Mouse (Mus musculus): ENCODE measurements around the gene Gpd2. TPM values are rescaled to one million over a fixed set of nuclear protein-coding genes. Genes with fewer than 3 reads are reported as not detected.

Gene Gpd2
- polyA plus RNA-seq, 1 experiment from 2014 or later = 17.2 TPM

DNA sequence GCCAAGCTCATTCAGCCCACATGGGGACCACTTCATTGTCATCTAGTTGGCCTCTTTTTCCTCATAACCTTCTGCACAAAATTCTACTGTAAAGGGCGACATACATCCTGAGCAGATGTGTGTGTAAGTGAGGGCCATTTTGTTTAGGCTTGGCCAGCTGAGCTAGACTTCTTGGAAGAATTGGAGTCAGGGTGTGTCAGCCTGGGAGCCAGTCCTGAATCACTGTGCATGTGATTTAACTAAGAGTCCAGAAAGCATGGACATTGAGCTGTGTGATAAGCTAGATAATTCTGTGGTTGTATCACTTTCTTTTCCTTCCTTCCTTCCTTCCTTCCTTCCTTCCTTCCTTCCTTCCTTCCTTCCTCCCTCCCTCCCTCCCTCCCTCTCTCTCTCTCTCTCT lies 26.0 kb downstream of the Gpd2 start:
- ATAC-seq (ENCODE audit: low FRiP score, low TSS enrichment) = no peak
- H3K27ac ChIP-seq (ENCODE audit: low read length) = no peak overlapping the region
- H3K4me3 ChIP-seq (ENCODE audit: low read length) = no peak overlapping the region
- H3K27me3 ChIP-seq (ENCODE audit: insufficient read depth, low read length) = no peaks in the 10 kb centered on the region
- no peak overlapping the region for H3K4me2 ChIP-seq (replicated peaks; ENCODE audit: low read depth, low read length)
- no peaks in the 10 kb centered on the region for H3K36me3 ChIP-seq (ENCODE audit: insufficient read depth, low read length)
- H3K9ac ChIP-seq (replicated peaks; ENCODE audit: low read length) = no peak overlapping the region
- 89% methylated on average over 1 of the region's 1 CpGs for WGBS
- no peaks in the 10 kb centered on the region for H3K9me3 ChIP-seq (ENCODE audit: low read length)
- H3K4me1 ChIP-seq (ENCODE audit: insufficient read depth, low read length) = 0 out of 2 replicates have a peak, but pooled peaks cover 6% of the 10 kb centered on the region

DNA sequence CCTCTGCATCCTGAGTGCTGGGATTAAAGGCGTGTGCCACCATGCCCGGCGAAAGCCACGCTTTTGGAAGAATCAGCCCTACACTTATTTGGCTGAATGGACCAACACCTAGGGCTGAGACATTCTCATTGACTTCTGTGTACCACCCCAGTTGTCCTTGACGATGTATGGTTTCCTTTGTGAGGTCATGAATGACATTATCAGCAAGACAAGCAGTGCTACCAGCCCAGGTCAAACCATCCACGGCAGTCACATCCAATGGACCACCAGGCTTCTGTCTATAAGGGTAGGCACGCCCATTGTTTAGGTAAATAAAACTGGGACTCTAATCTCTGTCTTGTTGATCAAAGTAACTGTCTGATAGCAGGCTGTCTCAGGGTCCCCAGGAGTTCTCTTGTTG lies 27.5 kb downstream of the Gpd2 start:
- Histone ChIP-seq H3K36me3 (ENCODE audit: insufficient read depth, low read length) (no peaks in the 10 kb centered on the region), H3K27me3 (ENCODE audit: insufficient read depth, low read length) (no peaks in the 10 kb centered on the region), H3K27ac (ENCODE audit: low read length) (no peak overlapping the region), H3K4me3 (ENCODE audit: low read length) (no peak overlapping the region), H3K9me3 (ENCODE audit: low read length) (no peaks in the 10 kb centered on the region), H3K9ac (replicated peaks; ENCODE audit: low read length) (no peak overlapping the region), H3K4me1 (ENCODE audit: insufficient read depth, low read length) (0 out of 2 replicates have a peak, but pooled peaks cover 6% of the 10 kb centered on the region), H3K4me2 (replicated peaks; ENCODE audit: low read depth, low read length) (no peak overlapping the region)
- no peak for ATAC-seq (ENCODE audit: low FRiP score, low TSS enrichment)
- WGBS = 93% methylated on average over 7 of the region's 7 CpGs

DNA sequence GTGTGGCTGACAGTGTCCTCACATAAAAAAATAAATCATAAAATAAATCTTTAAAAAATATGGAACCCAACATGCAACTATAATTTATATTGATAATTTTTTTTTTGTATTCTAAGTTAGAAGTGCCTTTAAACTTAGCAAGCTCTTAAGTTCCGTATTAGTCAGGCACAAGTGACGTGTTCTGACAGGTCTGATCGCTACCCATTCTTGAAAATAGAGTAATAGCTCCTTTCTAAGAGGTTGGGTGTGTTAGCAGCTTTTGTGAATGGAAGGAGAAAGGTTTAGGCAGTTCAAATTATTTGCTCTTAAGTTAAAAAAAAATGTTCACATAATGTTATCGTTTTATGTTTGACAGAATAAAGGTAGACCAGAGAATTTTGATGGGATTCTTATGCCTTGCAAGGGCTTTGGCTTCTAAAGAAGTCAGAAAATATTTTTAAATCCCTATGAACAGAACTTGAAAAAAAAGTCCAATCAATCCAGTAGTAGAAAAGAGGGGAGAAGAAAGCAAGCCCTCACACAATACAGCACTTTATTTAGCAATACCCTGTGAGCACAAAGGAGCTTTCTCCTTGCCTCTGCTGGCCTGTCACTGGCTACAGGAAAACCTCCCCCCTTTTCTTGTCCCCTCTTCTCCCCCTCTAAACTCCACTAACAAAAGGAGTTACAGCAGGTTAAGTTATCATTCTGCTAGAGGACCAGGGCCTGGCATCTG lies 29.4 kb downstream of the Gpd2 start:
- no peak overlapping the region for H3K4me3 ChIP-seq (ENCODE audit: low read length)
- no peaks in the 10 kb centered on the region for H3K9me3 ChIP-seq (ENCODE audit: low read length)
- H3K4me1 ChIP-seq (ENCODE audit: insufficient read depth, low read length) = 0 out of 2 replicates have a peak, but pooled peaks cover 3% of the 10 kb centered on the region
- H3K4me2 ChIP-seq (replicated peaks; ENCODE audit: low read depth, low read length) = no peak overlapping the region
- no peak for ATAC-seq (ENCODE audit: low FRiP score, low TSS enrichment)
- H3K9ac ChIP-seq (replicated peaks; ENCODE audit: low read length) = no peak overlapping the region
- 91% methylated on average over 4 of the region's 4 CpGs for WGBS
- H3K27ac ChIP-seq (ENCODE audit: low read length) = no peak overlapping the region
- no peaks in the 10 kb centered on the region for H3K27me3 ChIP-seq (ENCODE audit: insufficient read depth, low read length)
- H3K36me3 ChIP-seq (ENCODE audit: insufficient read depth, low read length) = no peaks in the 10 kb centered on the region

DNA sequence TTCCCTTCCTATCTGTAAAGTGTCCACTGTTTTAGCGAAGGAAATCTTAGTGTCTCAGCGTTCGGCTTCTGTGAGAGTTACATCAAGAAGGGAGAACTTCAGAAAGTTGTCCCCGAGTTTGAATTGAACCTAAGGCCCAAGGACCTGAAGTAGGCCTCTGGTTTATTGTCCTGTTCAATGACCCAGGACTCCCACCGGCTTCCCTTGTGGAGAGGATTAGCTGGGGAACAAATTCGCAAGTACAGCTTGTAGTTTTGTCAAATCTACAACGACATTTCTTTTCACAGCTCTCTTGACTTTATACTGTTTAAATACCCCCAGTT lies 29.9 kb downstream of the Gpd2 start:
- H3K9me3 ChIP-seq (ENCODE audit: low read length) = no peaks in the 10 kb centered on the region
- H3K4me2 ChIP-seq (replicated peaks; ENCODE audit: low read depth, low read length) = no peak overlapping the region
- ATAC-seq (ENCODE audit: low FRiP score, low TSS enrichment) = no peak
- no peaks in the 10 kb centered on the region for H3K36me3 ChIP-seq (ENCODE audit: insufficient read depth, low read length)
- no peak overlapping the region for H3K9ac ChIP-seq (replicated peaks; ENCODE audit: low read length)
- H3K4me3 ChIP-seq (ENCODE audit: low read length) = no peak overlapping the region
- H3K27me3 ChIP-seq (ENCODE audit: insufficient read depth, low read length) = no peaks in the 10 kb centered on the region
- 0 out of 2 replicates have a peak, but pooled peaks cover 3% of the 10 kb centered on the region for H3K4me1 ChIP-seq (ENCODE audit: insufficient read depth, low read length)
- 26% methylated on average over 7 of the region's 7 CpGs for WGBS
- no peak overlapping the region for H3K27ac ChIP-seq (ENCODE audit: low read length)

DNA sequence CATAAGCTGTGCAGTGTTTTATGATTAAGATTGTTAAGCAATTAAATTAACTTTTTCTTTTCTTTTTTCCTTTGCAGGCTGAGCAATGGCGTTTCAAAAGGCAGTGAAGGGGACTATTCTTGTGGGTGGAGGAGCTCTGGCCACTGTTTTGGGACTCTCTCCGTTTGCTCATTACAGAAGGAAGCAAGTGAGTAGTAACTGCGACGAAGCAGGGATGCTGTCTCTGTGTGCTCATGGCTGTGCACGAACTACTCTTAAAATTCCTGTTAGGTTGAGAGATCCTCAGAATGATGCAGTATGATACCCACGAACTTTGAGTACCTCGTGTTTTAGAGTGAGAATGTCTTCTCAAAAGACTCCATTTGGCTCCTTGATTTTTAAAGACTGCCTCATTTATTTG lies 30.5 kb downstream of the Gpd2 start:
- H3K27me3 ChIP-seq (ENCODE audit: insufficient read depth, low read length) = no peaks in the 10 kb centered on the region
- ATAC-seq (ENCODE audit: low FRiP score, low TSS enrichment) = no peak
- H3K4me3 ChIP-seq (ENCODE audit: low read length) = no peak overlapping the region
- H3K27ac ChIP-seq (ENCODE audit: low read length) = no peak overlapping the region
- H3K9ac ChIP-seq (replicated peaks; ENCODE audit: low read length) = no peak overlapping the region
- 0 out of 2 replicates have a peak, but pooled peaks cover 3% of the 10 kb centered on the region for H3K4me1 ChIP-seq (ENCODE audit: insufficient read depth, low read length)
- no peak overlapping the region for H3K4me2 ChIP-seq (replicated peaks; ENCODE audit: low read depth, low read length)
- no peaks in the 10 kb centered on the region for H3K36me3 ChIP-seq (ENCODE audit: insufficient read depth, low read length)
- no peaks in the 10 kb centered on the region for H3K9me3 ChIP-seq (ENCODE audit: low read length)
- 69% methylated on average over 7 of the region's 7 CpGs for WGBS

DNA sequence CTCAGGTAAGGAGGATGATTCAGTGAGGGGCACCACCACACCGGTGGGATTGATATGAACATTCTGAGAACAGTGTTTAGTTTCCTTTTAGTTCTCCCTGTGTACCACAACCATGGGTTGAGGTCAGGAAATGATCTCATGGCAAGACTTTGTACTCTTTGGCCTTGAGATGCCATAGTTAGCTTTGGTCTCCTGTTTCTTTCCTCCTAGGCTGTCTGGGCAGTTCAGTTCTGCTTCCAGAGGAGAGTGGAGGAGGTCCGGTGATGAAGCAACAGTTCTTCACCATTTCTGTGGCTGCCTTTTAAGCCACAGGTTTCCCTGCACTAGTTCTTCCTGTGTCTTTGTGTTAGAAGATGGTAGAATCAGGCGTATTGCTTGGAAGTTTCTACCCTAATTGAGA lies 31.4 kb downstream of the Gpd2 start:
- WGBS = 86% methylated on average over 3 of the region's 3 CpGs

DNA sequence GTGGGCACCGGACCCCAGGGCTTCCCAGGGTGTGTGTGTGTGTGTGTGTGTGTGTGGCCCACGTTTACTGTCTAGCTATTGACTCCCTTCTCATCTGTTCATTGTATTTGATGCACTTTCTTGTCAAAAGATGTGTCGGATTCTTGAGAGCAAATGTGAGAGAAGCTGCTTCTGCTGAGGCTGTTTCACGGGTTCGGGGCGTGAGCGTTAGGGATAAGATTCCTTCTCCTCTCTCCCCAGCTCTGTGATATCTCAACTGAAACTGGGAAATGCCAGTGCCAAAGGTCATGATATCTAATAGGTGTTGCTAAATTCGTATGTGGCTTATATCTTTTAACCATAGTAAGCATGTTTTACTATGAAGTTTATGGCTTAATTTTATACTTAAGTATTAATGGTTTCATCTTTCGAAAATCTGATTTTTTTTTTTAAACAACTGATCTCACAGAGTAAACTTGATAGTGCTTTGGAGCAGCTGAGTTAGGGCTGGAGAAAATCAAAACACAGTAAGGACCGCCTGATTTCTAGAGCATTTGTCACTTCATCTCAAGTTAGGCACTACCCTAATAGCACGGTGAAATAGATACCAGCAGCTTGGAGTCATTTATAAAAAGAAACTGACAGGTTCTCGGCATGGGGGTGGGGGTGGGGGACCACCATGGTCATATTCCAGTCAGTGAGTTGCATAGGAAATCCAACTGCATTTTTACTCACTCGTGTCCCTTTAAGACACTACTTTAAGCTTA lies 32.4 kb downstream of the Gpd2 start:
- peak; percentile 69; the same call in 1 of the 2 replicates for ATAC-seq (ENCODE audit: low FRiP score, low TSS enrichment)

More for the DNA sequence above, 31.4 kb downstream of the Gpd2 start:
- no peak for ATAC-seq (ENCODE audit: low FRiP score, low TSS enrichment)
- Histone ChIP-seq H3K9me3 (ENCODE audit: low read length) (no peaks in the 10 kb centered on the region), H3K9ac (replicated peaks; ENCODE audit: low read length) (no peak overlapping the region), H3K27ac (ENCODE audit: low read length) (no peak overlapping the region), H3K4me1 (ENCODE audit: insufficient read depth, low read length) (0 out of 2 replicates have a peak, but pooled peaks cover 3% of the 10 kb centered on the region), H3K4me3 (ENCODE audit: low read length) (no peak overlapping the region), H3K27me3 (ENCODE audit: insufficient read depth, low read length) (no peaks in the 10 kb centered on the region), H3K36me3 (ENCODE audit: insufficient read depth, low read length) (no peaks in the 10 kb centered on the region), H3K4me2 (replicated peaks; ENCODE audit: low read depth, low read length) (no peak overlapping the region)

DNA sequence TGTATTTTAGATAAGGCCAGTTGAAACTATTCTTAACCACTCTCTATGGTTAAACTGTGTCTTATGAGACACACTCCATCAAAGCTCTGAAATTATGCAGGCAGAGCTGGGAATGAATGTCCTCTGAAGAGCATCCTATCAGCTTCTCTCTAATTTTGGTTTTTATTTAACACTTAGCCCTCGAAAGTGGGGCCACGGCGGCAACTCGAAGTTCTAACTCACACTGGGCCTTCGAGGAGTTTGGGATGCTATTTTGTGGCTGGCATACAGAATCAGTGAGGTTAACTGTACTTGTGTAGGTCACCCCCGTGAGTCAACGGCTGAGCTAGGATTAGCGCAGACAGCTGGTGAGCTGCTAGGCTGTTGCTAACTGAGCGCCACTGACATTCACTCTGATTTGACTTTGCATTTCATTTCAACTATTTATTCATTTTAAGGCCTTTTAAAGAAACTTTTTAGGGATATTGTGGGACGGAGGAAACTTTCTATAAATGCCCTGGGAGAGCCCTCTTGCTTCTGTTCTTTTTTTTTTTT lies 42.8 kb downstream of the Gpd2 start:
- ATAC-seq (ENCODE audit: low FRiP score, low TSS enrichment) = no peak
- WGBS = 89% methylated on average over 10 of the region's 10 CpGs

More for the DNA sequence above, 32.4 kb downstream of the Gpd2 start:
- Histone ChIP-seq H3K9me3 (ENCODE audit: low read length) (no peaks in the 10 kb centered on the region), H3K4me1 (ENCODE audit: insufficient read depth, low read length) (0 out of 2 replicates have a peak, but pooled peaks cover 3% of the 10 kb centered on the region), H3K27me3 (ENCODE audit: insufficient read depth, low read length) (no peaks in the 10 kb centered on the region), H3K27ac (ENCODE audit: low read length) (no peak overlapping the region), H3K4me3 (ENCODE audit: low read length) (no peak overlapping the region), H3K4me2 (replicated peaks; ENCODE audit: low read depth, low read length) (no peak overlapping the region), H3K36me3 (ENCODE audit: insufficient read depth, low read length) (no peaks in the 10 kb centered on the region), H3K9ac (replicated peaks; ENCODE audit: low read length) (no peak overlapping the region)
- WGBS = 46% methylated on average over 13 of the region's 13 CpGs

DNA sequence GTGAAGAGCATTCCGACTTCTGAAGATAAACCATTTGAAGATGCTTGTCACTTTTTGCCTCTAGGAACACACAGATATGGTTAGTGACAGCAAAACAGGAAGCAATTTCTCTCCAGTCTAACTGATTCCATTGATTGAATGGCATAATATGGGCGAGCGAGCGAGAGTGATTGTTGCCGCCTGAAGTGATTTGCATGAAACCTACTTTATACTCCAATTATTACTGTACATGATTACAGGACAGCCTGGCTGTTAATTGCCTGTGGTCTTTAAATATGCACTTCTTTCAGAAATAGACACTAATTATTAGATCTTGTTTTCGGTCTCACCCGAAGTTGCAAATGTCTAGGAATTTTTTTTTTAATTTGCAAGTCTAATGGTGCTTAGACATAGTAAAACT lies 46.4 kb downstream of the Gpd2 start:
- WGBS = 90% methylated on average over 7 of the region's 7 CpGs
- Histone ChIP-seq H3K9ac (replicated peaks; ENCODE audit: low read length) (no peak overlapping the region), H3K36me3 (ENCODE audit: insufficient read depth, low read length) (no peaks in the 10 kb centered on the region), H3K27ac (ENCODE audit: low read length) (no peak overlapping the region), H3K9me3 (ENCODE audit: low read length) (no peaks in the 10 kb centered on the region), H3K4me3 (ENCODE audit: low read length) (no peak overlapping the region), H3K4me2 (replicated peaks; ENCODE audit: low read depth, low read length) (no peak overlapping the region), H3K4me1 (ENCODE audit: insufficient read depth, low read length) (no peaks in the 10 kb centered on the region), H3K27me3 (ENCODE audit: insufficient read depth, low read length) (no peaks in the 10 kb centered on the region)
- no peak for ATAC-seq (ENCODE audit: low FRiP score, low TSS enrichment)

More for the DNA sequence above, 42.8 kb downstream of the Gpd2 start:
- no peak overlapping the region for H3K4me3 ChIP-seq (ENCODE audit: low read length)
- H3K9me3 ChIP-seq (ENCODE audit: low read length) = no peaks in the 10 kb centered on the region
- H3K4me2 ChIP-seq (replicated peaks; ENCODE audit: low read depth, low read length) = no peak overlapping the region
- no peaks in the 10 kb centered on the region for H3K4me1 ChIP-seq (ENCODE audit: insufficient read depth, low read length)
- no peak overlapping the region for H3K9ac ChIP-seq (replicated peaks; ENCODE audit: low read length)
- no peaks in the 10 kb centered on the region for H3K36me3 ChIP-seq (ENCODE audit: insufficient read depth, low read length)
- H3K27ac ChIP-seq (ENCODE audit: low read length) = no peak overlapping the region
- H3K27me3 ChIP-seq (ENCODE audit: insufficient read depth, low read length) = no peaks in the 10 kb centered on the region

DNA sequence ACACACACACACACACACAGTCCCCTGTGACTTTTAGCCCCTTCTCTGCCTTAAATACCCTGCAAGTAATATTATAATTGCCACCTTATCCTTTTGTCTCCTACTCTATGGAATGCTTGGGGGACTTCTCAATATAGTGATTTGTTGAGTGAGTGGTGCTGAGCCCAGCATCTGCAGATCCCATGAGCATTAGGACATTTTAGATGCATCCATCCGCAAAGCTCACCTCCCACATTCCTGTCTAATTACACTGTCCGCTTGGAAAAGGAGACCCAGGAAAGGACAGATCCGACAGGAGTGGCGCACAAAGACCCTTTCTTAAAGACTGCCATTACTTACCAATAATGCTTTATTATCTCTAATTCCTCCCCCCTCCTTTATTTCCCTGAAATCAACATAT lies 47.8 kb downstream of the Gpd2 start:
- H3K4me2 ChIP-seq (replicated peaks; ENCODE audit: low read depth, low read length) = no peak overlapping the region
- peak; percentile 66; the same call in 1 of the 2 replicates for ATAC-seq (ENCODE audit: low FRiP score, low TSS enrichment)

More for the DNA sequence above, 47.8 kb downstream of the Gpd2 start:
- H3K27ac ChIP-seq (ENCODE audit: low read length) = no peak overlapping the region
- no peaks in the 10 kb centered on the region for H3K9me3 ChIP-seq (ENCODE audit: low read length)
- H3K4me1 ChIP-seq (ENCODE audit: insufficient read depth, low read length) = no peaks in the 10 kb centered on the region
- H3K27me3 ChIP-seq (ENCODE audit: insufficient read depth, low read length) = no peaks in the 10 kb centered on the region
- H3K9ac ChIP-seq (replicated peaks; ENCODE audit: low read length) = no peak overlapping the region
- H3K36me3 ChIP-seq (ENCODE audit: insufficient read depth, low read length) = no peaks in the 10 kb centered on the region
- no peak overlapping the region for H3K4me3 ChIP-seq (ENCODE audit: low read length)
- 60% methylated on average over 4 of the region's 4 CpGs for WGBS

All from kidney, embryonic 16.5 days (tissue).